In the genomic region with DNA sequence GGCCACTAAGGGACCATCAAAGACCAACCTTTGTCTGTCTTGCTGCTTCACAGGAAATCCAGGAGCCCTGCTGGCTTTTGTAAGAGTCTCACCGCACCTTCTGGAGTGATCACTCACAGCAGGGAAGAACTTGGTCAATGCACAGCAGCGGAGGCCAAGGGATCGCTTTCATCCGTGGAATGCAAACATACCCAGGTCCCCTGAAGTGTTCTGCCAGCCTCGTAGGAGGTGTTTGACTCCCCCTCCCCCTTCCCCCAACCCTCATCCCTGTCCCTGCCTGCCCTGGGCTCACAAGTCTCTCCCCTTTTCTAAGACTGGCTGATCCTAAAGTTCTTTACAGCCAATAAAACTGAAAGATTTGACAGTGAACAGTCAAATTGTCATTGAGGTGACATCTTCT, we compare ENCODE assay signal across 20 mouse cellular contexts. TPM values are rescaled to one million over a fixed set of nuclear protein-coding genes. Genes with fewer than 3 reads are reported as not detected.
DNase-seq lines count a peak whose midpoint lies in the region; ATAC-seq lines count a peak whose summit lies in the region.
"Had no signal": no experiment of that assay in that cellular context is flagged by ENCODE, and none has a peak within 500 bp of the region (broad histone marks: within the 10 kb centered on the region; RNA-seq: fewer than 3 reads in every experiment).

No protein-coding gene starts in this region.

- ATAC-seq in hindbrain, embryonic 13.5 days (ENCODE audit: low FRiP score): no peak
- ATAC-seq: forebrain, embryonic 14.5 days; Patski had no signal

- H3K4me2 ChIP-seq in hindbrain, embryonic 13.5 days: no peak overlapping the region
- H3K4me2 ChIP-seq: hindbrain, embryonic 14.5 days had no signal

- peaks cover 3% of the 10 kb centered on the region; the same call in 1 of the 2 replicates for H3K27me3 ChIP-seq in hindbrain, embryonic 10.5 days (ENCODE audit: insufficient read depth, poor library complexity, severe bottlenecking)
- H3K27me3 ChIP-seq in hindbrain, embryonic 13.5 days: no peaks in the 10 kb centered on the region
- H3K27me3 ChIP-seq in embryonic facial prominence, embryonic 10.5 days (replicated peaks; ENCODE audit: low read depth, poor library complexity, severe bottlenecking): peaks cover 15% of the 10 kb centered on the region; the same call in 1 of the 2 replicates

- H3K4me3 ChIP-seq in hindbrain, embryonic 10.5 days: no peak overlapping the region
- H3K4me3 ChIP-seq in hindbrain, embryonic 13.5 days: no peak overlapping the region
- H3K4me3 ChIP-seq in embryonic facial prominence, embryonic 10.5 days: no peak overlapping the region
- H3K4me3 ChIP-seq: heart, embryonic 10.5 days had no signal

- H3K36me3 ChIP-seq in hindbrain, embryonic 10.5 days: no peaks in the 10 kb centered on the region
- no peaks in the 10 kb centered on the region for H3K36me3 ChIP-seq in hindbrain, embryonic 13.5 days
- H3K36me3 ChIP-seq in embryonic facial prominence, embryonic 10.5 days (replicated peaks): no peaks in the 10 kb centered on the region
- H3K36me3 ChIP-seq: heart, embryonic 10.5 days had no signal

- H3K4me1 ChIP-seq in hindbrain, embryonic 10.5 days (replicated peaks): peaks cover 19% of the 10 kb centered on the region
- H3K4me1 ChIP-seq in hindbrain, embryonic 13.5 days (replicated peaks): no peaks in the 10 kb centered on the region; the same call in 1 of the 2 replicates
- H3K4me1 ChIP-seq in embryonic facial prominence, embryonic 10.5 days: peaks cover 26% of the 10 kb centered on the region

- H3K9ac ChIP-seq in hindbrain, embryonic 13.5 days: no peak overlapping the region
- H3K9ac ChIP-seq: hindbrain, embryonic 14.5 days had no signal

- H3K9me3 ChIP-seq in hindbrain, embryonic 10.5 days: no peaks in the 10 kb centered on the region
- no peaks in the 10 kb centered on the region for H3K9me3 ChIP-seq in hindbrain, embryonic 13.5 days
- no peaks in the 10 kb centered on the region for H3K9me3 ChIP-seq in embryonic facial prominence, embryonic 10.5 days
- H3K9me3 ChIP-seq: heart, embryonic 10.5 days had no signal

- no peak for DNase-seq in hindbrain, embryonic 10.5 days (ENCODE audit: low spot score)
- peak; percentile 65 for DNase-seq in ES-CJ7 (ENCODE audit: low read depth, low spot score)
- no peak for DNase-seq in embryonic facial prominence, embryonic 10.5 days (ENCODE audit: low spot score)
- DNase-seq in lung, postnatal 10 days: peak; percentile 41
- no peak for DNase-seq in embryo, embryonic 10.5 days (ENCODE audit: low spot score)
- DNase-seq in ovary, adult 18-20 months (ENCODE audit: low spot score): no peak
- DNase-seq in spleen, postnatal 10 days (ENCODE audit: low spot score in 2 of 2): no peak
- DNase-seq: adrenal gland, adult 8-10 months; cerebellum, adult 11 months; cerebellum, adult 9-10 months; cerebellum, postnatal 25 days; gastrocnemius, postnatal 36 days; heart, adult 11 months; heart, postnatal 10 days; heart, postnatal 4 days had no signal

- WGBS in hindbrain, embryonic 10.5 days: 6% methylated on average over 5 of the region's 5 CpGs
- WGBS in hindbrain, embryonic 13.5 days: 11% methylated on average over 5 of the region's 5 CpGs
- WGBS in embryonic facial prominence, embryonic 10.5 days: 6% methylated on average over 5 of the region's 5 CpGs

- H3K27ac ChIP-seq in hindbrain, embryonic 10.5 days: peak overlapping the region; percentile 51
- no peak overlapping the region for H3K27ac ChIP-seq in hindbrain, embryonic 13.5 days
- peak overlapping the region; percentile 69 for H3K27ac ChIP-seq in embryonic facial prominence, embryonic 10.5 days (replicated peaks)
- H3K27ac ChIP-seq: heart, embryonic 10.5 days; hindbrain, embryonic 14.5 days had no signal

RNA-seq across cellular contexts. Expression of gene Frat1, which starts 8.3 kb away (rescaled TPM):
- 10.8 and 13.4 TPM in 2 replicates for polyA plus RNA-seq in hindbrain, embryonic 10.5 days (2016; fragmentation: Nextera tagmentation; extraction: Ambion mirVana)
- polyA plus RNA-seq in hindbrain, embryonic 13.5 days (2015; fragmentation: Nextera tagmentation; extraction: Ambion mirVana): 25.6 and 27.8 TPM in 2 replicates
- 9.1 and 9.2 TPM in 2 replicates for polyA plus RNA-seq in embryonic facial prominence, embryonic 10.5 days (2016; fragmentation: Nextera tagmentation; extraction: Ambion mirVana)

RNA-seq across cellular contexts. Expression of gene Arhgap19, which starts 19.6 kb away (rescaled TPM):
- polyA plus RNA-seq in hindbrain, embryonic 10.5 days (2016; fragmentation: Nextera tagmentation; extraction: Ambion mirVana): 27.9 and 37.9 TPM in 2 replicates
- polyA plus RNA-seq in hindbrain, embryonic 13.5 days (2015; fragmentation: Nextera tagmentation; extraction: Ambion mirVana): 6.3 and 7.6 TPM in 2 replicates
- polyA plus RNA-seq in embryonic facial prominence, embryonic 10.5 days (2016; fragmentation: Nextera tagmentation; extraction: Ambion mirVana): 45.2 and 46.2 TPM in 2 replicates

RNA-seq across cellular contexts. Expression of gene Frat2, which starts 26.5 kb away (rescaled TPM):
- 5.4 and 6.7 TPM in 2 replicates for polyA plus RNA-seq in hindbrain, embryonic 10.5 days (2016; fragmentation: Nextera tagmentation; extraction: Ambion mirVana)
- 8.4 and 10.4 TPM in 2 replicates for polyA plus RNA-seq in hindbrain, embryonic 13.5 days (2015; fragmentation: Nextera tagmentation; extraction: Ambion mirVana)
- 3.8 and 4.3 TPM in 2 replicates for polyA plus RNA-seq in embryonic facial prominence, embryonic 10.5 days (2016; fragmentation: Nextera tagmentation; extraction: Ambion mirVana)

Comparison
In these comparisons a context has a peak if more than half of its experiments do, and no peak if none do; other contexts are left out.
1. DNase-seq: peak in ES-CJ7 (single experiment) and lung, postnatal 10 days (single experiment); none in hindbrain, embryonic 10.5 days (single experiment), embryonic facial prominence, embryonic 10.5 days (single experiment), embryo, embryonic 10.5 days (single experiment), ovary, adult 18-20 months (single experiment) and spleen, postnatal 10 days (0 of 2).